Mouse (Mus musculus): ENCODE data around the gene Rec8. TPM values are rescaled to one million over a fixed set of nuclear protein-coding genes. Genes with fewer than 3 reads are reported as not detected.

Gene Rec8
- polyA plus RNA-seq, 1 experiment from 2014 or later = 4.5 TPM

- H3K9me3 ChIP-seq (ENCODE audit: control insufficient read depth, low read length) = no peaks in the 10 kb centered on the region
- TF ChIP-seq EP300 (optimal IDR thresholded peaks at IDR 0.05) (no peak), CTCF (IDR thresholded peaks at IDR 0.05; ENCODE audit: low read depth) (no peak)
- no peak overlapping the region for H3K4me3 ChIP-seq (ENCODE audit: low read depth, low read length)
- no peaks in the 10 kb centered on the region for H3K4me1 ChIP-seq (replicated peaks; ENCODE audit: control insufficient read depth, insufficient read depth)
- H3K9ac ChIP-seq (ENCODE audit: low read length) = no peak overlapping the region
- no peaks in the 10 kb centered on the region; the same call in none of the 2 replicates for H3K36me3 ChIP-seq (ENCODE audit: control insufficient read depth, insufficient read depth, low read length)
- H3K27me3 ChIP-seq (ENCODE audit: control insufficient read depth, insufficient read depth, low read length) = no peaks in the 10 kb centered on the region
- no peak overlapping the region for H3K27ac ChIP-seq (replicated peaks)
- ATAC-seq (ENCODE audit: low FRiP score, low TSS enrichment) = no peak
- no peak for DNase-seq (ENCODE audit: low spot score)
- no peak overlapping the region for H3K4me2 ChIP-seq (replicated peaks; ENCODE audit: low read depth)
- WGBS = 92% methylated on average over 6 of the region's 6 CpGs
Observed at GRCm38 (mm10) chr14:55608339-55608738, 9.5 kb upstream of the Rec8 start.

- no peak overlapping the region for H3K9ac ChIP-seq (ENCODE audit: low read length)
- H3K4me2 ChIP-seq (replicated peaks; ENCODE audit: low read depth) = no peak overlapping the region
- H3K27ac ChIP-seq (replicated peaks) = no peak overlapping the region
- no peak for ATAC-seq (ENCODE audit: low FRiP score, low TSS enrichment)
- no peaks in the 10 kb centered on the region for H3K9me3 ChIP-seq (ENCODE audit: control insufficient read depth, low read length)
- TF ChIP-seq EP300 (optimal IDR thresholded peaks at IDR 0.05) (no peak), CTCF (IDR thresholded peaks at IDR 0.05; ENCODE audit: low read depth) (no peak)
- WGBS = 52% methylated on average over 6 of the region's 6 CpGs
- no peak for DNase-seq (ENCODE audit: low spot score)
- no peak overlapping the region for H3K4me3 ChIP-seq (ENCODE audit: low read depth, low read length)
- no peaks in the 10 kb centered on the region for H3K27me3 ChIP-seq (ENCODE audit: control insufficient read depth, insufficient read depth, low read length)
- no peaks in the 10 kb centered on the region; the same call in 1 of the 2 replicates for H3K36me3 ChIP-seq (ENCODE audit: control insufficient read depth, insufficient read depth, low read length)
- no peaks in the 10 kb centered on the region for H3K4me1 ChIP-seq (replicated peaks; ENCODE audit: control insufficient read depth, insufficient read depth)
Observed at GRCm38 (mm10) chr14:55613346-55613745, 4.5 kb upstream of the Rec8 start.

- Histone ChIP-seq H3K36me3 (ENCODE audit: control insufficient read depth, insufficient read depth, low read length) (no peaks in the 10 kb centered on the region), H3K27me3 (ENCODE audit: control insufficient read depth, insufficient read depth, low read length) (no peaks in the 10 kb centered on the region), H3K9me3 (ENCODE audit: control insufficient read depth, low read length) (no peaks in the 10 kb centered on the region), H3K27ac (replicated peaks) (no peak overlapping the region), H3K4me3 (ENCODE audit: low read depth, low read length) (no peak overlapping the region), H3K9ac (ENCODE audit: low read length) (no peak overlapping the region), H3K4me2 (replicated peaks; ENCODE audit: low read depth) (no peak overlapping the region), H3K4me1 (replicated peaks; ENCODE audit: control insufficient read depth, insufficient read depth) (no peaks in the 10 kb centered on the region)
- DNase-seq (ENCODE audit: low spot score) (no peak), ATAC-seq (ENCODE audit: low FRiP score, low TSS enrichment) (peak; percentile 36; the same call in 1 of the 2 replicates)
- 76% methylated on average over 7 of the region's 7 CpGs for WGBS
- TF ChIP-seq EP300 (optimal IDR thresholded peaks at IDR 0.05) (no peak), CTCF (IDR thresholded peaks at IDR 0.05; ENCODE audit: low read depth) (no peak)
Observed at GRCm38 (mm10) chr14:55614565-55615178, 3.2 kb upstream of the Rec8 start.

- no peak overlapping the region for H3K4me3 ChIP-seq (ENCODE audit: low read depth, low read length)
- DNase-seq (ENCODE audit: low spot score) (no peak), ATAC-seq (ENCODE audit: low FRiP score, low TSS enrichment) (no peak)
- no peaks in the 10 kb centered on the region for H3K27me3 ChIP-seq (ENCODE audit: control insufficient read depth, insufficient read depth, low read length)
- H3K9ac ChIP-seq (ENCODE audit: low read length) = no peak overlapping the region
- no peak overlapping the region for H3K4me2 ChIP-seq (replicated peaks; ENCODE audit: low read depth)
- whole genome bisulfite sequencing = 36% methylated on average over 2 of the region's 2 CpGs
- no peaks in the 10 kb centered on the region for H3K4me1 ChIP-seq (replicated peaks; ENCODE audit: control insufficient read depth, insufficient read depth)
- TF ChIP-seq CTCF (IDR thresholded peaks at IDR 0.05; ENCODE audit: low read depth) (no peak), EP300 (optimal IDR thresholded peaks at IDR 0.05) (no peak)
- H3K9me3 ChIP-seq (ENCODE audit: control insufficient read depth, low read length) = no peaks in the 10 kb centered on the region
- no peaks in the 10 kb centered on the region for H3K36me3 ChIP-seq (ENCODE audit: control insufficient read depth, insufficient read depth, low read length)
- H3K27ac ChIP-seq (replicated peaks) = no peak overlapping the region
Observed at GRCm38 (mm10) chr14:55615876-55616275, 2.0 kb upstream of the Rec8 start.

- Histone ChIP-seq H3K9me3 (ENCODE audit: control insufficient read depth, low read length) (no peaks in the 10 kb centered on the region), H3K4me2 (replicated peaks; ENCODE audit: low read depth) (no peak overlapping the region), H3K4me3 (ENCODE audit: low read depth, low read length) (no peak overlapping the region), H3K27ac (replicated peaks) (no peak overlapping the region), H3K4me1 (replicated peaks; ENCODE audit: control insufficient read depth, insufficient read depth) (no peaks in the 10 kb centered on the region), H3K9ac (ENCODE audit: low read length) (no peak overlapping the region), H3K36me3 (ENCODE audit: control insufficient read depth, insufficient read depth, low read length) (no peaks in the 10 kb centered on the region), H3K27me3 (ENCODE audit: control insufficient read depth, insufficient read depth, low read length) (no peaks in the 10 kb centered on the region)
- DNase-seq (ENCODE audit: low spot score) (no peak), ATAC-seq (ENCODE audit: low FRiP score, low TSS enrichment) (no peak)
- TF ChIP-seq EP300 (optimal IDR thresholded peaks at IDR 0.05) = no peak
- WGBS = 80% methylated on average over 2 of the region's 2 CpGs
Observed at GRCm38 (mm10) chr14:55616844-55617243, 993 bp upstream of the Rec8 start.

- Histone ChIP-seq H3K4me1 (replicated peaks; ENCODE audit: control insufficient read depth, insufficient read depth) (no peaks in the 10 kb centered on the region), H3K4me2 (replicated peaks; ENCODE audit: low read depth) (peak overlapping the region; percentile 35), H3K27ac (replicated peaks) (no peak overlapping the region), H3K9me3 (ENCODE audit: control insufficient read depth, low read length) (no peaks in the 10 kb centered on the region), H3K9ac (ENCODE audit: low read length) (peak overlapping the region; percentile 41; the same call in 1 of the 2 replicates), H3K27me3 (ENCODE audit: control insufficient read depth, insufficient read depth, low read length) (no peaks in the 10 kb centered on the region), H3K4me3 (ENCODE audit: low read depth, low read length) (peak overlapping the region; percentile 20), H3K36me3 (ENCODE audit: control insufficient read depth, insufficient read depth, low read length) (no peaks in the 10 kb centered on the region)
- no peak for ATAC-seq (ENCODE audit: low FRiP score, low TSS enrichment)
- 38% methylated on average over 22 of the region's 22 CpGs for WGBS
- no peak for DNase-seq (ENCODE audit: low spot score)
- TF ChIP-seq CTCF (IDR thresholded peaks at IDR 0.05; ENCODE audit: low read depth) = no peak
- no peak for TF ChIP-seq EP300 (optimal IDR thresholded peaks at IDR 0.05)
Observed at GRCm38 (mm10) chr14:55618486-55619195, 804 bp downstream of the Rec8 start.
